Mouse (Mus musculus) stomach, embryonic 15.5 days (tissue): ENCODE results near the gene Nckap5l. TPM values are rescaled to one million over a fixed set of nuclear protein-coding genes. Genes with fewer than 3 reads are reported as not detected.

Experiments
- ATAC-seq: fragments of 200-750 bp; cut with Nextera tagmentation; 2 replicates; pipeline ENCODE4 v1.8.0; 2017; ENCODE audit warnings: low read depth, moderate number of reproducible peaks, moderate TSS enrichment; ENCODE audit not compliant: insufficient read depth, low FRiP score
- H3K27ac ChIP-seq: fragments of 300-500 bp; sonication (generic); 2 replicates; pipeline ENCODE4 v1.5.1; 2015; ENCODE audit warnings: mild to moderate bottlenecking, inconsistent platforms
- H3K27me3 ChIP-seq: fragments of 300-500 bp; sonication (generic); replicated peaks from 2 replicates; pipeline ENCODE4 v1.6.1; 2015; ENCODE audit warnings: inconsistent platforms
- H3K36me3 ChIP-seq: fragments of 300-500 bp; sonication (generic); 2 replicates; pipeline ENCODE4 v1.6.1; 2015; ENCODE audit warnings: inconsistent platforms
- H3K4me1 ChIP-seq: fragments of 300-500 bp; sonication (generic); 2 replicates; pipeline ENCODE4 v1.6.1; 2015; ENCODE audit warnings: inconsistent platforms
- H3K4me2 ChIP-seq: fragments of 300-500 bp; sonication (generic); 2 replicates; pipeline ENCODE4 v1.6.1; 2015; ENCODE audit warnings: mild to moderate bottlenecking, inconsistent platforms
- H3K4me3 ChIP-seq: fragments of 300-500 bp; sonication (generic); replicated peaks from 2 replicates; pipeline ENCODE4 v1.5.1; 2015; ENCODE audit warnings: inconsistent platforms
- H3K9ac ChIP-seq: fragments of 300-500 bp; sonication (generic); 2 replicates; pipeline ENCODE4 v1.6.1; 2015; ENCODE audit warnings: inconsistent platforms
- H3K9me3 ChIP-seq: fragments of 300-500 bp; sonication (generic); 2 replicates; pipeline ENCODE4 v1.6.1; 2016; ENCODE audit warnings: inconsistent platforms
- WGBS: fragments of 180-500 bp; shearing (Covaris S2); methylation state at CpG from one replicate; pipeline ENCODE4 v1.1.7; 2015; 5-methylcytosine and 5-hydroxymethylcytosine counted together
- polyA plus RNA-seq: library from polyadenylated mRNA; unstranded; fragments of >200 nt; fragmentation: Nextera tagmentation; extraction: Ambion mirVana; gene quantifications from 2 replicates; pipeline ENCODE4 v1.2.1, GENCODE M21; 2015

The Nckap5l gene
- polyA plus RNA-seq, 1 experiment from 2014 or later = 4.8 TPM

- peaks cover 38% of the 10 kb centered on the region for H3K4me1 ChIP-seq
These were observed 16.6 kb downstream of the Nckap5l start for GRCm38 (mm10) chr15:99440816-99441457.

DNA sequence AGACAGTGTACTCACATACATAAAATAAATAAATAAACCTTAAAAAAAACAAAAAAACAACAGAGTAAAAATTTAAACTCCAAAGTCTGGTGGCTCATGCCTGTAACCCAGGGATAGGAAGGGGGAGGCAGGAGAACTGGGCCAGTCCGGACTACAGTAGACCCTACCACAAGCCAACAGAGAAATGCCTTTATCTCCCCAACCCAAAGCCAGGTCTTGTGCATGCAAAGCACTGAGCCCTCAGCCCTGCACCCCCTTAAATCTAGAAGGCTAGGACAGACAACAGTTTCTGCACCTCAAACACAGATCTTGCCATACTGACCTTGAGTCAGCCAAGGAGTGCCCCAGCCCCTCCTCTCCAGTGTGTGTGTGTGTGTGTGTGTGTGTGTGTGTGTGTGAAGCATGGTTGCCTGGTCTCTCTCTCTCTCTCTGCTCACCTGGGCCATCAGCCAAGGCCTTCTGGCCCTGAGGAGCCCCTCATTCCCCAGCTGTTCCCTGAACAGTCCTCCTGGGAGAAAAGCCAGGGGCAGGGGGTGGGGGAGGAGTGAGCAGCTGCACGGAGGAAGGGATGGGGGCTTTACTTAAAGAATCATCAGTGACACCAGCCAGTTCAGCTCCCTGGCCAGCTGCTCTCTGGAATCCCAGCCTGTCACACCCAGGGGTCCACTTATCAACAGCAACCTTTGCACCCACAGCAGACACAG is 17.3 kb downstream of the Nckap5l start:
- H3K4me3 ChIP-seq = no peak overlapping the region
- no peaks in the 10 kb centered on the region for H3K9me3 ChIP-seq
- H3K4me2 ChIP-seq = peak overlapping the region; percentile 17
- 27% methylated on average over 2 of the region's 2 CpGs for WGBS
- peaks cover 40% of the 10 kb centered on the region for H3K4me1 ChIP-seq
- H3K27ac ChIP-seq = peak overlapping the region; percentile 78
- H3K36me3 ChIP-seq = no peaks in the 10 kb centered on the region
- no peak overlapping the region for H3K9ac ChIP-seq
- H3K27me3 ChIP-seq = no peaks in the 10 kb centered on the region
- ATAC-seq = peak; percentile 84

More at GRCm38 (mm10) chr15:99440816-99441457, 16.6 kb downstream of the Nckap5l start:
- Histone ChIP-seq H3K36me3 (no peaks in the 10 kb centered on the region), H3K9me3 (no peaks in the 10 kb centered on the region), H3K4me3 (no peak overlapping the region), H3K27me3 (no peaks in the 10 kb centered on the region), H3K27ac (peak overlapping the region; percentile 78), H3K9ac (no peak overlapping the region), H3K4me2 (peak overlapping the region; percentile 17; the same call in 1 of the 2 replicates)
- 31% methylated on average over 8 of the region's 8 CpGs for WGBS
- ATAC-seq = peak; percentile 40

GRCm38 (mm10) chr15:99438966-99439698 is 18.4 kb downstream of the Nckap5l start:
- WGBS = 75% methylated on average over 8 of the region's 8 CpGs
- no peak overlapping the region for H3K4me3 ChIP-seq
- no peak for ATAC-seq
- H3K27ac ChIP-seq = peak overlapping the region; percentile 5
- H3K4me2 ChIP-seq = no peak overlapping the region
- no peaks in the 10 kb centered on the region for H3K9me3 ChIP-seq
- H3K27me3 ChIP-seq = no peaks in the 10 kb centered on the region
- H3K4me1 ChIP-seq = peaks cover 45% of the 10 kb centered on the region
- no peak overlapping the region for H3K9ac ChIP-seq
- no peaks in the 10 kb centered on the region for H3K36me3 ChIP-seq

- H3K4me3 ChIP-seq = no peak overlapping the region
- H3K4me1 ChIP-seq = peaks cover 20% of the 10 kb centered on the region
- no peak overlapping the region for H3K4me2 ChIP-seq
- H3K27me3 ChIP-seq = no peaks in the 10 kb centered on the region
- 70% methylated on average over 12 of the region's 12 CpGs for WGBS
- ATAC-seq = no peak
- H3K9me3 ChIP-seq = no peaks in the 10 kb centered on the region
- no peak overlapping the region for H3K9ac ChIP-seq
- H3K27ac ChIP-seq = no peak overlapping the region
- peaks cover 10% of the 10 kb centered on the region for H3K36me3 ChIP-seq
These were observed 23.6 kb downstream of the Nckap5l start for GRCm38 (mm10) chr15:99433913-99434312.

DNA sequence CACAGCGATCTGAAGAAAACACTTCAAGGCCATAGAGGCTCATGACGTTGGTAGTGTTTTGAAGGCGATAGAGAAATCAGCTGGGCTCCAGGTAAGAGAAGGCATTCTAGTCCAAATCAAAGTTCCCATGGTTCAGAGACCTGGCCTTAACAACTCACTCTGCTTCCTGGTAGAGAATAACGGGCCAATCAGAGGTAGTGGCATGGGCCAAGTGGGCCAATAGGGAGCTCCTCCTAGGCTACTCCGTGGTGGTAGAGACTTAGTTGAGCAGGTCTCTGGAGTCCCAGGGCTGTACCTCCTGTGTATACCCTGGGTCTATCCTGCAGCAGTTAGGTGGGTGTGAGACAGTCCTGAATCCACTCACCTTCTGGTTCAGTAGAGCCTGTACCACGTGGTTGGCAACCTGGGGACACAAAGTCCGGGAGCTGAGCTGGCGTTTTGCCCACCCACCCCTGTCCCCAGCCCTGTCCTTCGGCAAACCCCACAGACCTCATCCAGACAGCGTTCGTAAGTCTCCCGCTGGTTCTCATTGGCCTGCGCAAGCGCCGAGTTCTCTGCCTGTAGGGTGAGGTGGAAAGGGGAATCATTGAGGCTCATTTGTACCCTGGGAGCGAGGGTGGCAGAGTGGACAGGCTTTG is 24.3 kb downstream of the Nckap5l start:
- Histone ChIP-seq H3K4me3 (no peak overlapping the region), H3K9me3 (no peaks in the 10 kb centered on the region), H3K4me2 (no peak overlapping the region), H3K36me3 (peaks cover 10% of the 10 kb centered on the region), H3K27me3 (no peaks in the 10 kb centered on the region), H3K4me1 (peaks cover 16% of the 10 kb centered on the region), H3K27ac (no peak overlapping the region), H3K9ac (no peak overlapping the region)
- WGBS = 85% methylated on average over 16 of the region's 16 CpGs
- no peak for ATAC-seq

DNA sequence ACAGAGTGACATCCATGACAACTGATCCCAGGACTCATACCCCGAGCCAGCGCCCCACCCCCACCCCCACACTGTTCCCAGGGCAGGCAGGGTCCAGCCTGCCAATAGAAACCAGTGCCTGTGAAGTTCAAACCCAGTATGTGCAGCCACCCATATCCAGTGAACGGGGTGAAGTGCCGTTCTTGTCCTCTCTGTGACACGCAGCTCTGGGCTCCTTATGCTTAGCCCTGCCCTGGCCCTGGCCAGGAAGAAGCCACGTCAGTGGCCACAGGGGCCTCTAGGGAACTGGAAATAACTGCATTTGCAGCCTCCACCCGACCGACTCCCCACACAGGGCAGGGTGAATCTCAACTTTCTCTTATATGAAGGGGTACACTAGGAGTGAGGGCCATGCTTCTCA is 25.6 kb downstream of the Nckap5l start:
- H3K4me3 ChIP-seq = no peak overlapping the region
- ATAC-seq = no peak
- H3K9ac ChIP-seq = no peak overlapping the region
- H3K27me3 ChIP-seq = no peaks in the 10 kb centered on the region
- peaks cover 16% of the 10 kb centered on the region for H3K4me1 ChIP-seq
- H3K36me3 ChIP-seq = peaks cover 10% of the 10 kb centered on the region
- 75% methylated on average over 8 of the region's 8 CpGs for WGBS
- H3K4me2 ChIP-seq = no peak overlapping the region
- no peak overlapping the region for H3K27ac ChIP-seq
- H3K9me3 ChIP-seq = no peaks in the 10 kb centered on the region

DNA sequence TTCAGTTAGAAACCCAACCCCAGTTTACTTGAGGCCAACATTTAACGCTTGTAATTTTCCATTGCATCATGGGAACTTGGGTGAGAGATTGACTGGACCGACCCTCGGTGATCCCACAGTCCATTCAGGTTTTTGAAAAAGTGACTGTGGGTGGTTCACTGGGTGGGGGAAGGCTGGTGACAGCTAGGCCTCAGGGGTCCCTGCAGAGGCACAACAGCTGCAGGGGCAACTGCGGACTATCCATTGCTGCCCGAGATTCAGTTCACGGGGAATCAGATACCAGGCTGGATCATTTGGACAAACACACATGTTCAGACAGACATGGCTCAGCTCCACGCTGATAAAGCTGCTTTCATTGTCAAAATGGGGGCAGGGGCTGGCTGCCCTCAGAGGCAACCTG is 26.0 kb downstream of the Nckap5l start:
- no peak overlapping the region for H3K27ac ChIP-seq
- no peaks in the 10 kb centered on the region for H3K9me3 ChIP-seq
- 78% methylated on average over 7 of the region's 7 CpGs for WGBS

DNA sequence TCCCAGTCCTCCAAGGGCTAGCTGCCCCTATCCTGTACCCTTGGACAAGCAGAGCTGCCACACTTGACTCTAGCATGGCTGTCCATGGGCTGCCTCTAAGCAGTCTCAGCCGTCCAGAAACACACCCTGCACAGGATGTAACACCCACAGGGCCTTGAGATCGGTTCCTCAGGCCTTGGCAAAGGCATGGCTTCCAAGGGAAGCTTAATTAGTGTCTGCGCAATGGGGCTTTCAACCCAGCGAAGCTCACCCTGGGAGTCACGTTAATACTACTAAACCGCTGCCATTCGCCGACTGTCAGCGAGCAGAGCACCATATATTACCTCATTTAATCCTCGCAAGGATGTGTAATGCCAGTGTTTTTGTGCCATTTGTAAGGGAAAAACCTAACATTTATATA is 26.5 kb downstream of the Nckap5l start:
- no peak overlapping the region for H3K27ac ChIP-seq
- no peak overlapping the region for H3K4me2 ChIP-seq
- no peak overlapping the region for H3K9ac ChIP-seq
- no peaks in the 10 kb centered on the region for H3K9me3 ChIP-seq
- WGBS = 88% methylated on average over 10 of the region's 10 CpGs
- peaks cover 12% of the 10 kb centered on the region for H3K4me1 ChIP-seq
- peaks cover 13% of the 10 kb centered on the region for H3K36me3 ChIP-seq
- H3K4me3 ChIP-seq = no peak overlapping the region
- ATAC-seq = no peak
- H3K27me3 ChIP-seq = no peaks in the 10 kb centered on the region

More for the DNA sequence above, 26.0 kb downstream of the Nckap5l start:
- Histone ChIP-seq H3K9ac (no peak overlapping the region), H3K4me3 (no peak overlapping the region), H3K4me1 (peaks cover 14% of the 10 kb centered on the region), H3K4me2 (no peak overlapping the region), H3K36me3 (peaks cover 10% of the 10 kb centered on the region), H3K27me3 (no peaks in the 10 kb centered on the region)
- ATAC-seq = no peak

- H3K4me1 ChIP-seq = peaks cover 9% of the 10 kb centered on the region
- WGBS = 75% methylated on average over 8 of the region's 8 CpGs
- H3K9ac ChIP-seq = no peak overlapping the region
- no peaks in the 10 kb centered on the region for H3K9me3 ChIP-seq
- no peak overlapping the region for H3K4me3 ChIP-seq
- no peak overlapping the region for H3K27ac ChIP-seq
- H3K4me2 ChIP-seq = no peak overlapping the region
- no peaks in the 10 kb centered on the region for H3K27me3 ChIP-seq
- ATAC-seq = no peak
- H3K36me3 ChIP-seq = peaks cover 19% of the 10 kb centered on the region
These were observed 27.2 kb downstream of the Nckap5l start for GRCm38 (mm10) chr15:99430394-99430793.

- no peak overlapping the region for H3K9ac ChIP-seq
- H3K4me1 ChIP-seq = peaks cover 26% of the 10 kb centered on the region
- H3K9me3 ChIP-seq = no peaks in the 10 kb centered on the region
- no peak overlapping the region for H3K4me3 ChIP-seq
- no peak overlapping the region for H3K4me2 ChIP-seq
- no peaks in the 10 kb centered on the region for H3K27me3 ChIP-seq
- no peak overlapping the region for H3K27ac ChIP-seq
- peaks cover 13% of the 10 kb centered on the region for H3K36me3 ChIP-seq
- no peak for ATAC-seq
- WGBS = 87% methylated on average over 9 of the region's 9 CpGs
These were observed 33.7 kb downstream of the Nckap5l start for GRCm38 (mm10) chr15:99423884-99424283.

GRCm38 (mm10) chr15:99423131-99423530 is 34.4 kb downstream of the Nckap5l start:
- Histone ChIP-seq H3K27ac (no peak overlapping the region), H3K27me3 (no peaks in the 10 kb centered on the region), H3K9me3 (no peaks in the 10 kb centered on the region), H3K4me3 (no peak overlapping the region), H3K9ac (no peak overlapping the region), H3K36me3 (peaks cover 13% of the 10 kb centered on the region), H3K4me1 (peaks cover 26% of the 10 kb centered on the region), H3K4me2 (no peak overlapping the region)
- no peak for ATAC-seq
- WGBS = 93% methylated on average over 10 of the region's 10 CpGs
